Mouse (Mus musculus): ENCODE results near the gene Bri3. TPM values are rescaled to one million over a fixed set of nuclear protein-coding genes. Genes with fewer than 3 reads are reported as not detected.

The Bri3 gene
- polyA plus RNA-seq, 1 experiment: not detected

DNA sequence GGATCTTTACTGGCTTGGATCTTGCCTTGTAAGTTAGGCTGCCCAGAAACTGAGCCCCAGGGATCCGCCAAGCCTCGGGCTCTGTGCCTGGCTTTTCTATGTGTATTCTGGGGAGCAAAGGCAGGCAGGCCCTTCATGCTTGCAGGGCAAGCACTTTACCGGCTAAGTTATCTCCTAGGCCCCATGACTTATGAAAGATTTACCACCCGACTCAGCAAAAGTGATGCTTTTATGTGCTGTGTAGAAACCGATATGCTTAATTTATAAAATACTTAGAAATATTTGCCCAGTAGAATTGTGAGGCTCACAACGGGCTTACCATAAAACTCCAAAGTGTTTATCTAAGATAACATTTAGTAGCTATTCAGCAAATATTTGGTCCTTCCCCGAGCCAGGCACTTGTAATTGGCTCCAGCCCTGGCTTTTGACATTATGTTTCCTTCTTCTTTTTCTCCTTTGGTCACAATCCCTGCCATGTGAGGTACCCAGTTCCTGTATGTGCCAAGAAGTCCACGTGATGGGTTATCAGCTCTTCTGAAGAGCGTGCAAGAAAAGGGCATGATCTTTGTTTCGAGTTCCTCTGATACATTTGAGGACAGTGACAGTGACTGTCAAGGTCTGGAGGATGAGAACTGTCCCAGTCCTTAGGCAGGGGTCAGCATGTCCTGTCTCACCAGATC, 3.8 kb downstream of the Bri3 start:
- TF ChIP-seq CTCF (IDR thresholded peaks at IDR 0.05; ENCODE audit: insufficient read depth, low read depth, low read length) (no peak), POLR2A (IDR thresholded peaks at IDR 0.05; ENCODE audit: insufficient read depth, low read depth, low read length) (no peak)
- 84% methylated on average over 10 of the region's 10 CpGs for WGBS
- no peaks in the 10 kb centered on the region for H3K4me1 ChIP-seq (ENCODE audit: control insufficient read depth, insufficient read depth, low read length)
- no peak overlapping the region for H3K27ac ChIP-seq (ENCODE audit: insufficient read depth, low read depth, low read length)
- no peak overlapping the region for H3K4me3 ChIP-seq (ENCODE audit: insufficient read depth, low read depth, low read length)

DNA sequence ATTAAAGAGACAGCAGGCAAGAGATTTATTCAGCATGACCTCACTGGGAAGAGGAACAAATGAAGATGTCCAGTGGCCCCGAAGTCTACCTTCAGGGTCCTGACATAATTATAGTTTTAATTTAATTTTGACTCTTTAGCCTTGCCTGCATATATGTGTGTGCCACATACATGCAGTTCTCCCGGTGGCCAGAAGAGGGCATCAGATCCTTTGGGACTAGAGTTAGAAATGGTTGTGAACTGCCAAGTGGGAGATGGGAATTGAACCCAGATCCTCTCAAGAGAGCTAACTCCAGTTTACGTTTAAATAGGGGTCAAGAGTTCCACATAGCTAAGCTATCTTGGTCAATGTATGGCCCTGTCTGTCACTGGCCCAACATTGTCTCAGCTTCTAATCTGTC, 5.6 kb downstream of the Bri3 start:
- WGBS: 84% methylated on average over 3 of the region's 3 CpGs
- TF ChIP-seq POLR2A (IDR thresholded peaks at IDR 0.05; ENCODE audit: insufficient read depth, low read depth, low read length) (no peak), CTCF (IDR thresholded peaks at IDR 0.05; ENCODE audit: insufficient read depth, low read depth, low read length) (no peak)
- H3K4me1 ChIP-seq (ENCODE audit: control insufficient read depth, insufficient read depth, low read length): peaks cover 6% of the 10 kb centered on the region
- no peak overlapping the region for H3K27ac ChIP-seq (ENCODE audit: insufficient read depth, low read depth, low read length)
- no peak overlapping the region for H3K4me3 ChIP-seq (ENCODE audit: insufficient read depth, low read depth, low read length)

DNA sequence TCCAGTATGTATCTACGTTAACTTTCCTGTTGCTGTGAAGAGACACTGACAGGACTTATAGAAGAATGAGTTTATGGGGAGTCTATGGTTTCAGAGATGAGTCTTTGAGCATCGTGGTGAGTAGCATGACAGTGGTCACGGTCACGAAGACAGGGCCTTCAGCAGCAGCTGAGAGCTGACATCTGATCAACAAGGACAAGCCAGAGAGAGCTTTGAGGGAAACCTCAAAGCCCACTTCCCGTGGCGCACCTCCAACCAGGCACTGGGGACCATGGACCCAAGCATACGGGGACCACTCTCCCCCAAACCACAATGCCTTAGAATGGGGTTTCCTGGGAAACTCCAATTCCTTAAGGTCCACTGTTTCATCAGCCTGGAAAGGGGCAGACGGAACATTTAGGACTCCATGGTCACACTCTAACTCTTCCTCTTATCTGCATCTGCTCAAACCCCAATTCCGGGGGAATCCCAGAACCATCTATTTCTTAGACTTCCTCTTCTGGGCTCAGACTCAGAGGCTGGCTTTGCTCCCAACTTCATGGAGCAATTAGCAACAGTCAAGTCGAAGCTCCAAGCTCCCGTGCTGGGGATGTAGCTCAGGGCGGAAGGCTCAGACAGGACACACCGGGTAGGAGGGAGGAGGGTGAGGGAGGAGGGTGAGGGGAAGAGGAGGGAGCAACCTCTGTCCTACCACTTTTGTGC, 7.8 kb downstream of the Bri3 start:
- TF ChIP-seq CTCF (IDR thresholded peaks at IDR 0.05; ENCODE audit: insufficient read depth, low read depth, low read length) (no peak), POLR2A (IDR thresholded peaks at IDR 0.05; ENCODE audit: insufficient read depth, low read depth, low read length) (no peak)
- WGBS: 77% methylated on average over 13 of the region's 13 CpGs
- Histone ChIP-seq H3K4me1 (ENCODE audit: control insufficient read depth, insufficient read depth, low read length) (peaks cover 14% of the 10 kb centered on the region), H3K27ac (ENCODE audit: insufficient read depth, low read depth, low read length) (no peak overlapping the region), H3K4me3 (ENCODE audit: insufficient read depth, low read depth, low read length) (no peak overlapping the region)

DNA sequence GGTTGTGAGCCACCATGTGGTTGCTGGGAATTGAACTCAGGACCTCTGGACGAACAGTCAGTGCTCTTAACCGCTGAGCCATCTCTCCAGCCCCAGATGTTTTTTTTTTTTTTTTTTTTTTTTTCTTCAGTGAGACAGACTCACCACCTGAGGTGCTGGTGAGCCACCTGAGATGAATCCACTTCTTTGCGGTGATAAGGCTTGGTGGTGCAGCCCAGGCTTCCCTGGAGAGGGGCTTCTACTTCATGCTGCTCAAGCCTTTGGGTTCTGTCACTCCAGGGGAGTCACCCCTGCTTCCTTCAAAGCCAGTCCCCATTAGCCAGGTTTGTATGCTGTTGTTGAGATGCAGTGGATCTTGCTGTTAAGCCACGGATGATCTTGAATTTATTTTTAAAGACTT, 9.0 kb downstream of the Bri3 start:
- Histone ChIP-seq H3K4me1 (ENCODE audit: control insufficient read depth, insufficient read depth, low read length) (peaks cover 26% of the 10 kb centered on the region), H3K27ac (ENCODE audit: insufficient read depth, low read depth, low read length) (no peak overlapping the region), H3K4me3 (ENCODE audit: insufficient read depth, low read depth, low read length) (no peak overlapping the region)
- no peak for TF ChIP-seq CTCF (IDR thresholded peaks at IDR 0.05; ENCODE audit: insufficient read depth, low read depth, low read length)
- TF ChIP-seq POLR2A (IDR thresholded peaks at IDR 0.05; ENCODE audit: insufficient read depth, low read depth, low read length): no peak
- 82% methylated on average over 4 of the region's 4 CpGs for WGBS

DNA sequence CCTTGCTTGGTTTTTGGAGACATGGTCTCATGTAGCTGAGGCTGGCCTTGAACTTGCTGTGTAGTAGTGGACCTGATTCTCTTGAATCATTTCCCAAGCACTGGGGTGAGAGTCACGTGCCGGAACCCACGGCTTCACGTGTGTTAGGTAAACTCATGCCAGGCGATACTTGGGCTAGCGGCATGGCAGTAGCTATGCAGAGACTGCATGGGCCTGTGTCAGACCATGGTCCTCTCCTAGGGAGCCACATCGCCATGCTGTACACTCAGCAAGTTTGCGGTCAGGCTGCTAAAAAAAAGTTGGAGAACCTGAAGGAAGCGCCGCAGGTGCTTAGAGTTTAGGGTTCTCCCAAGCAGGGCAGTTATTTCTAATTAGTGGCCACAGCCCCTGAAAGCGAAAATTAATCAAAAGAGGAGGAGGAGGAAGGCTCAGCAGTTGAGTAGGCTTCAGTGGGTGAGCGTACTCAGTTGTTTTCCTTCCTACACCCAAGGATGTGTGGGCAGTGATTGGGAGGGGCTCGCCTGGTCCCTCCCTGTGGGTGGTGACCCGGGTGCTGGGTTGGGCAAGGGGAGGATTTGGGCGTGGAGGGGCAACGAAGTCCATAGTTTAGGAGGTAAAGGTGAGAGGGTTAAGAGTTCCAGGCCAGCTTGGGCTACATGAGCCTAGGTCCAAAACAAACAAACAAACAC, 10.0 kb downstream of the Bri3 start:
- Histone ChIP-seq H3K4me1 (ENCODE audit: control insufficient read depth, insufficient read depth, low read length) (peaks cover 37% of the 10 kb centered on the region), H3K27ac (ENCODE audit: insufficient read depth, low read depth, low read length) (no peak overlapping the region), H3K4me3 (ENCODE audit: insufficient read depth, low read depth, low read length) (peak overlapping the region; percentile 9)
- TF ChIP-seq POLR2A (IDR thresholded peaks at IDR 0.05; ENCODE audit: insufficient read depth, low read depth, low read length) (no peak), CTCF (IDR thresholded peaks at IDR 0.05; ENCODE audit: insufficient read depth, low read depth, low read length) (no peak)
- WGBS: 61% methylated on average over 16 of the region's 16 CpGs

DNA sequence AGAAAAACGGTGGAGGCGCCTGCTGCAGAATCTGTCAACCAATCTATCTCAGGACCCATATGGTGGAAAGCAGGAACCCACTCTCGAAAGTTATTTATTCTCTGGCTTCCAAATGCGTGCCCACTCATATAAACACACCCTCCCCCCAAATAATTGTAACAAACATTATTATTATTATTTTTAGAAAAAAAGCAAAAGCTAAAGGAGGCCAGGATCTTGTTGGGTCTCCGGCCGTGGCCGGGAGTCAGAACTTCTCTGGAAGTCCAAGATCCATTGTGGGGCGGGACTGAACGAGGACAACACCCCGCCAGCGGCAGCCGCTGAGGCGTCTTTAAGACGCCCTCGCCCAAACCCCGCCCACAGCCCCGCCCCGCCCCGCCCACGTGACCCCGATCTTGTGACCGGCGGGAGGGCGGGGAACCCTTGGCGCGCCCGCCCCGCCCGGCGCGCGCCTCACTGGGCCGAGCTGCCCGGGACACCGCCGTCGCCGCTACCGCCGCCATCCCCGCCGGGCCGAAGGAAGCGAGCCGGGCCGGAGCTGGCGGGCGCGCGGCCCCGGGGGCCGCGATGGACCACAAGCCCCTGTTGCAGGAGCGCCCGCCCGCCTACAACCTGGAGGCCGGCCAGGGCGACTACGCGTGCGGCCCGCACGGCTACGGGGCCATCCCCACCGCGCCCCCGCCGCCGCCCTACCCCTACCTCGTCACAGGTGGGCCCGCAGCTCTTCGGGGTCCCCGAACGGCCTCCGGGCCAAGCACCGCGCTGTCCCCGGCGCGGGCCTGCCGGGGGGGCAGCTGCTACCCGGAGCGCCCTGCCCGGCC, 10.8 kb downstream of the Bri3 start:
- 1% methylated on average over 60 of the region's 84 CpGs for WGBS
- Histone ChIP-seq H3K4me1 (ENCODE audit: control insufficient read depth, insufficient read depth, low read length) (peaks cover 42% of the 10 kb centered on the region), H3K4me3 (ENCODE audit: insufficient read depth, low read depth, low read length) (peak overlapping the region; percentile 88), H3K27ac (ENCODE audit: insufficient read depth, low read depth, low read length) (no peak overlapping the region)
- no peak for TF ChIP-seq CTCF (IDR thresholded peaks at IDR 0.05; ENCODE audit: insufficient read depth, low read depth, low read length)
- TF ChIP-seq POLR2A (IDR thresholded peaks at IDR 0.05; ENCODE audit: insufficient read depth, low read depth, low read length): peak; percentile 66

DNA sequence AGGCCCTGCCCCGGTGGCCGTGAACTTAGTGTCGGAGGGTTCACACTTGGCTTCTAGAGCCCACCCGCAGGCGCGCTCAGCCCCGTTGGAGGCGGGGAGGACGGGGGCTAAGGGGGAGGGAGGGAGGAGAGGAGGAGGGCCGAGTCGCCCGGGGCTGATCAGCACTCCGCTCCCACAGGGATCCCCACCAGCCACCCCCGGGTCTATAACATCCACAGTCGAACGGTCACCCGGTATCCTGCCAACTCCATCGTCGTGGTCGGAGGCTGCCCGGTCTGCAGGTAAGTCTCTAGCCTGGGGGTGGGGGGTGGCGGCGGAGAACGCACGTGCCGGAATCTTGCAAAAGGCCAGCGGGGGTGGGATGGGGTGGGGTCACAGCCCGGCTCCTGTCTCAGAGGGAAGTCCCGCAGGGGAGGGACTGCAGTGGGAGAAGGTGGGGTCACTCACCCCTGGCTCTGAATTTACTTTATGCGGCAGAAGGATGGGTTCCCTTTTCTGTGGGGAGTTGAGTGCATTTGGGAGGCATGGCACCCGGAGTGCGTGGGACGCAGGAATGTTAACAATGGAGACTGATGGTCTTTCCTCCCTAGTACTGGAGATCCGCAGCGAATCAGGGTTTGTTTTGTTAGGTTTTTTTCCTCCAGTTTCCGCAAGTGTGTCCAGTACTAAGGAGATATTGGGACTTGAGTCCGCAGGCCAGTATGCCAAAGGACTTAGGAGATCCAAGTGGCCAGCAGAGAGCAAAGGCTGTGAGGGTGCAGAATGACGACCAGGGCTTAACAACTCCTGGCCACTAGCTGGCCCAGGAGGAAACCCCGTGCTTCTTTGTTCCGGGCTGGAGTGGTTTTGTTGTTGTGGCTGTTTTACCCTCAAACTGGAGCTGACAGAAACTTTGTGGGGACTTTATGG, 11.6 kb downstream of the Bri3 start:
- Histone ChIP-seq H3K27ac (ENCODE audit: insufficient read depth, low read depth, low read length) (0 out of 2 replicates have a peak overlapping the region, but pooled peaks have one; percentile 8), H3K4me1 (ENCODE audit: control insufficient read depth, insufficient read depth, low read length) (peaks cover 50% of the 10 kb centered on the region)
- TF ChIP-seq POLR2A (IDR thresholded peaks at IDR 0.05; ENCODE audit: insufficient read depth, low read depth, low read length): no peak
- no peak for TF ChIP-seq CTCF (IDR thresholded peaks at IDR 0.05; ENCODE audit: insufficient read depth, low read depth, low read length)

DNA sequence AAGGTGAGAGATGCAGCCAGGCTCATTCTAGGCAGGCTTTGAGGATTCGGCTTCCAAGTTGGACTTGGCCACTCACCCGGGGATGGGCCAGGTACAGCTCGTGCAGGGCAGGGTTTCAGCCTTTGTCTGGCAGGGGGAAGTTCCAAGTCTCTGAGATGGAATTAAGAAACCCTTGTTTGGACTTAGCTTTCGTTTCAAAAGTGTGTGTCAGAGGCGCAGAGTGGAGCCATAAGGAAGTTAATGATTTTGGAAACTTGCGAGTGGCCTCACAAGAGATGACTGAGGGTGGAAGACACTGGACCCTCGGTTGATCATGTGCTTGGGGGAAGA, 12.3 kb downstream of the Bri3 start:
- H3K27ac ChIP-seq (ENCODE audit: insufficient read depth, low read depth, low read length): 0 out of 2 replicates have a peak overlapping the region, but pooled peaks have one; percentile 8
- peak overlapping the region; percentile 88 for H3K4me3 ChIP-seq (ENCODE audit: insufficient read depth, low read depth, low read length)
- no peak for TF ChIP-seq CTCF (IDR thresholded peaks at IDR 0.05; ENCODE audit: insufficient read depth, low read depth, low read length)
- no peak for TF ChIP-seq POLR2A (IDR thresholded peaks at IDR 0.05; ENCODE audit: insufficient read depth, low read depth, low read length)
- peaks cover 50% of the 10 kb centered on the region for H3K4me1 ChIP-seq (ENCODE audit: control insufficient read depth, insufficient read depth, low read length)
- 16% methylated on average over 7 of the region's 7 CpGs for WGBS

More for the DNA sequence above, 11.6 kb downstream of the Bri3 start:
- under 1% methylated on average over 39 of the region's 40 CpGs for WGBS
- peak overlapping the region; percentile 88 for H3K4me3 ChIP-seq (ENCODE audit: insufficient read depth, low read depth, low read length)
